Mouse (Mus musculus) midbrain, embryonic 13.5 days (tissue): ENCODE results near the gene Ticrr. TPM values are rescaled to one million over a fixed set of nuclear protein-coding genes. Genes with fewer than 3 reads are reported as not detected.

ENCODE experiments used
- ATAC-seq: fragments of 200-750 bp; cut with Nextera tagmentation; 2 replicates; pipeline ENCODE4 v1.8.0; 2017; ENCODE audit warnings: mild to moderate bottlenecking, moderate TSS enrichment, moderate library complexity
- H3K27ac ChIP-seq: fragments of 300-500 bp; sonication (generic); 2 replicates; pipeline ENCODE4 v1.5.1; 2015; ENCODE audit warnings: inconsistent platforms, mild to moderate bottlenecking, moderate library complexity
- H3K27me3 ChIP-seq: fragments of 300-500 bp; sonication (generic); 2 replicates; pipeline ENCODE4 v1.6.1; 2015; ENCODE audit warnings: mild to moderate bottlenecking, inconsistent platforms
- H3K36me3 ChIP-seq: fragments of 300-500 bp; sonication (generic); 2 replicates; pipeline ENCODE4 v1.6.1; 2015; ENCODE audit warnings: mild to moderate bottlenecking, inconsistent platforms
- H3K4me1 ChIP-seq: fragments of 300-500 bp; sonication (generic); replicated peaks from 2 replicates; pipeline ENCODE4 v1.6.1; 2015; ENCODE audit warnings: inconsistent platforms
- H3K4me2 ChIP-seq: fragments of 300-500 bp; sonication (generic); replicated peaks from 2 replicates; pipeline ENCODE4 v1.6.1; 2015; ENCODE audit warnings: moderate library complexity, mild to moderate bottlenecking, inconsistent platforms
- H3K4me3 ChIP-seq: fragments of 300-500 bp; sonication (generic); replicated peaks from 2 replicates; pipeline ENCODE4 v1.5.1; 2015; ENCODE audit warnings: mild to moderate bottlenecking, inconsistent platforms
- H3K9ac ChIP-seq: fragments of 300-500 bp; sonication (generic); replicated peaks from 2 replicates; pipeline ENCODE4 v1.6.1; 2015; ENCODE audit warnings: mild to moderate bottlenecking, inconsistent platforms
- H3K9me3 ChIP-seq: fragments of 300-500 bp; sonication (generic); 2 replicates; pipeline ENCODE4 v1.6.1; 2016; ENCODE audit warnings: mild to moderate bottlenecking, inconsistent platforms
- WGBS: fragments of 180-500 bp; shearing (Covaris S2); methylation state at CpG from one replicate; pipeline ENCODE4 v1.1.7; 2015; 5-methylcytosine and 5-hydroxymethylcytosine counted together
- polyA plus RNA-seq: library from polyadenylated mRNA; unstranded; fragments of >200 nt; fragmentation: Nextera tagmentation; extraction: Ambion mirVana; gene quantifications from 2 replicates; pipeline ENCODE4 v1.2.1, GENCODE M21; 2015

Gene Ticrr
- polyA plus RNA-seq, 1 experiment from 2014 or later, result 4.9 TPM

- H3K4me3 ChIP-seq, result no peak overlapping the region
- ATAC-seq, result no peak
- H3K4me1 ChIP-seq, result peaks cover 6% of the 10 kb centered on the region
- 91% methylated on average over 5 of the region's 5 CpGs for WGBS
- no peak overlapping the region for H3K27ac ChIP-seq
- H3K4me2 ChIP-seq, result no peak overlapping the region
- H3K36me3 ChIP-seq, result peaks cover 43% of the 10 kb centered on the region
- no peaks in the 10 kb centered on the region for H3K9me3 ChIP-seq
- peaks cover 4% of the 10 kb centered on the region; the same call in 1 of the 2 replicates for H3K27me3 ChIP-seq
- no peak overlapping the region for H3K9ac ChIP-seq
These were observed 45.2 kb downstream of the Ticrr start for GRCm38 (mm10) chr7:79705210-79705609.

DNA sequence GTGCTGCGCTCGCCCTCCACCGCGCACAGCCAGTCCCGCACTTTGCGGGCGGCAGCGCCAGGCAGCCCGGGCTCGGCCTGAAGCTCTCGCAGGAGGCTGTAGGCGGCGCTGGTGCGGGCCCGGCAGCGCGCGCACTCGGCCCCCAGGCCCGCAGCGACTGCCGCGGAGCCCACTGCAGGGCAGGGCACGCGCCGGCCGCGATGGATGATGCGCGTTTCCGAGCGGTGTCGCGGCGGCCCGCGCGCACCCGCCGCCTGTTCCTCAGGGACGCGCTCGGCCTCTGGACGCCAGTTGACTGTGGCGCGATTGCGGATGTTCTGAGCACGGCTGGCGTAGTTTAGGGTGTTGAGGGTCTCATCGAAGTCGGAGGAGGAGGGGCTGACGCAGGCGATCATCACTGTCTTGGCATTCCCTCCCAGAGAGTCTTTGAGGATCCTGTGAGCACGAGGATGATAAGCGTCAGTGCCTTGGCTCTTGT, 50.2 kb downstream of the Ticrr start:
- peaks cover 13% of the 10 kb centered on the region for H3K27me3 ChIP-seq
- 0 out of 2 replicates have a peak, but pooled peaks cover 8% of the 10 kb centered on the region for H3K36me3 ChIP-seq
- peaks cover 19% of the 10 kb centered on the region for H3K4me1 ChIP-seq
- peak overlapping the region; percentile 45 for H3K4me3 ChIP-seq
- under 1% methylated on average over 49 of the region's 55 CpGs for WGBS
- H3K9me3 ChIP-seq, result no peaks in the 10 kb centered on the region
- peak overlapping the region; percentile 64 for H3K4me2 ChIP-seq
- H3K27ac ChIP-seq, result peak overlapping the region; percentile 56; the same call in 1 of the 2 replicates
- ATAC-seq, result peak; percentile 91
- H3K9ac ChIP-seq, result peak overlapping the region; percentile 61

- peak overlapping the region; percentile 64 for H3K4me2 ChIP-seq
- H3K27ac ChIP-seq, result no peak overlapping the region; the same call in 1 of the 2 replicates
- H3K4me1 ChIP-seq, result peaks cover 25% of the 10 kb centered on the region
- H3K9ac ChIP-seq, result peak overlapping the region; percentile 61
- peaks cover 13% of the 10 kb centered on the region for H3K27me3 ChIP-seq
- 0 out of 2 replicates have a peak, but pooled peaks have one; percentile 4 for ATAC-seq
- H3K9me3 ChIP-seq, result no peaks in the 10 kb centered on the region
- 26% methylated on average over 17 of the region's 17 CpGs for WGBS
- H3K4me3 ChIP-seq, result peak overlapping the region; percentile 45
- 0 out of 2 replicates have a peak, but pooled peaks cover 8% of the 10 kb centered on the region for H3K36me3 ChIP-seq
These were observed 50.8 kb downstream of the Ticrr start for GRCm38 (mm10) chr7:79710831-79711230.

- H3K4me2 ChIP-seq, result peak within 1 kb of the TSS; percentile 92
- peak within 1 kb of the TSS; percentile 60 for H3K4me3 ChIP-seq
- under 1% methylated on average over 53 of the region's 55 CpGs for WGBS
- peak within 1 kb of the TSS; percentile 4; the same call in 1 of the 2 replicates for H3K27ac ChIP-seq
- H3K27me3 ChIP-seq, result peaks cover 18% of the 10 kb centered on the region; the same call in 1 of the 2 replicates
- no peaks in the 10 kb centered on the region for H3K9me3 ChIP-seq
- ATAC-seq, result peak; percentile 88
- H3K4me1 ChIP-seq, result peaks cover 26% of the 10 kb centered on the region
- no peaks in the 10 kb centered on the region for H3K36me3 ChIP-seq
- H3K9ac ChIP-seq, result peak within 1 kb of the TSS; percentile 70
These were observed 55.4 kb downstream of the Ticrr start, which contains the start of gene Kif7 for GRCm38 (mm10) chr7:79715187-79715981. TSS of gene Kif7 (minus strand) at chr7:79715720.

GRCm38 (mm10) chr7:79721386-79721977, 61.5 kb downstream of the Ticrr start:
- no peaks in the 10 kb centered on the region for H3K36me3 ChIP-seq
- H3K9me3 ChIP-seq, result no peaks in the 10 kb centered on the region
- no peak overlapping the region for H3K27ac ChIP-seq
- H3K4me2 ChIP-seq, result peak overlapping the region; percentile 81
- peaks cover 47% of the 10 kb centered on the region for H3K27me3 ChIP-seq
- peak; percentile 83 for ATAC-seq
- H3K4me3 ChIP-seq, result peak overlapping the region; percentile 62
- peak overlapping the region; percentile 82 for H3K9ac ChIP-seq
- under 1% methylated on average over 48 of the region's 48 CpGs for WGBS
- peaks cover 11% of the 10 kb centered on the region for H3K4me1 ChIP-seq

DNA sequence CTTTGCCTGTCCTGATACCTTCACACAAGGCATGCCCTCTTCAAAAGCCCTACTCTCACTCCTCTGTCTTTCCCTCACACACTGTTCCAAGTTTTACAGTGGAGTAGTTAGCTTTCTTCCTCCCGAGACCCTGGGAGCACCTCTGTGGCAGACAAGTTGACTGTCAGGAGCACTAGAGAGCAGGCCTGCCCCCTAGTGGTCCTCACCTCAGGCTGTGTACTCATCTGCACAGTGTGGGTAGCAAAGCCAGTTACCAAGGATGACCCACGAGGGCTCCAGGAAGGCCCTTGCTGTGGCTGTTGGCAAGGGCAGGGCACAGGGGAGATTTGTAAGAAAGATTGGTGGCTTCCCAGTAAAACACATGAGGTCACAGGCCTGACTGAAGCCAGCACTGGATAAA, 67.1 kb downstream of the Ticrr start:
- peaks cover 27% of the 10 kb centered on the region for H3K27me3 ChIP-seq
- no peak overlapping the region for H3K27ac ChIP-seq
- H3K9ac ChIP-seq, result no peak overlapping the region
- ATAC-seq, result peak; percentile 49; the same call in 1 of the 2 replicates
- H3K9me3 ChIP-seq, result no peaks in the 10 kb centered on the region
- H3K4me3 ChIP-seq, result no peak overlapping the region
- H3K4me2 ChIP-seq, result no peak overlapping the region
- no peaks in the 10 kb centered on the region for H3K4me1 ChIP-seq
- 16% methylated on average over 2 of the region's 2 CpGs for WGBS
- no peaks in the 10 kb centered on the region for H3K36me3 ChIP-seq

- H3K36me3 ChIP-seq, result no peaks in the 10 kb centered on the region
- no peak overlapping the region for H3K27ac ChIP-seq
- H3K4me3 ChIP-seq, result no peak overlapping the region
- WGBS, result 29% methylated on average over 6 of the region's 6 CpGs
- H3K4me1 ChIP-seq, result no peaks in the 10 kb centered on the region
- peaks cover 16% of the 10 kb centered on the region for H3K27me3 ChIP-seq
- ATAC-seq, result peak; percentile 29
- no peak overlapping the region for H3K9ac ChIP-seq
- H3K9me3 ChIP-seq, result no peaks in the 10 kb centered on the region
- no peak overlapping the region for H3K4me2 ChIP-seq
These were observed 68.2 kb downstream of the Ticrr start for GRCm38 (mm10) chr7:79728219-79728618.

DNA sequence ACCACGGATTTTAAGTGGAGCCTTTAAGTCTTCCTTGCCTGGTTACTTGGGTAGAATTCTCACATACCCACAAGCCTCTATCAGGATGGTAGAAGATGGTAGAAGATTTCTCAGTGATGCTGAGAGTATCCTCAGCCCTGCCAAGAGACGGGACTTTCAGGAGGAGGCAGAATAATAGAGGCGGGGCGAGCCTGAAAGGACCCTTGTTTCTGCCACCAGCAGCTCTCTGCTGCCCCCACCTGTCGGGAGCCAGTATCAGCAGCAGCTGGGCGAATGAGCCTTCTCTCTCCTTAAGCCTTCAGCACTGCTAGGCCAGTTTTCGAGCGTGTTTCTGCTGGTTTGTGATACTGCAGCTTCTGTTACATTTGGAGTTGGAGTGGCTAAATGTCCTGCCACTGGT, 69.2 kb downstream of the Ticrr start:
- Histone ChIP-seq H3K4me2 (no peak overlapping the region), H3K9ac (no peak overlapping the region), H3K27ac (no peak overlapping the region), H3K9me3 (no peaks in the 10 kb centered on the region), H3K4me1 (no peaks in the 10 kb centered on the region), H3K4me3 (no peak overlapping the region), H3K27me3 (peaks cover 9% of the 10 kb centered on the region), H3K36me3 (no peaks in the 10 kb centered on the region)
- 6% methylated on average over 8 of the region's 8 CpGs for WGBS
- ATAC-seq, result peak; percentile 53; the same call in 1 of the 2 replicates

GRCm38 (mm10) chr7:79729743-79730370, 69.9 kb downstream of the Ticrr start:
- 0 out of 2 replicates have a peak, but pooled peaks have one; percentile 24 for ATAC-seq
- Histone ChIP-seq H3K9ac (no peak overlapping the region), H3K4me1 (no peaks in the 10 kb centered on the region), H3K36me3 (no peaks in the 10 kb centered on the region), H3K4me3 (no peak overlapping the region), H3K9me3 (no peaks in the 10 kb centered on the region), H3K4me2 (no peak overlapping the region), H3K27ac (no peak overlapping the region), H3K27me3 (peaks cover 9% of the 10 kb centered on the region)
- 76% methylated on average over 11 of the region's 11 CpGs for WGBS

- 67% methylated on average over 13 of the region's 13 CpGs for WGBS
- Histone ChIP-seq H3K9me3 (no peaks in the 10 kb centered on the region), H3K4me2 (no peak overlapping the region), H3K27me3 (peaks cover 3% of the 10 kb centered on the region; the same call in 1 of the 2 replicates), H3K9ac (no peak overlapping the region), H3K4me3 (no peak overlapping the region), H3K4me1 (no peaks in the 10 kb centered on the region), H3K36me3 (0 out of 2 replicates have a peak, but pooled peaks cover 1% of the 10 kb centered on the region), H3K27ac (no peak overlapping the region)
- no peak for ATAC-seq
These were observed 71.4 kb downstream of the Ticrr start for GRCm38 (mm10) chr7:79731438-79731837.

GRCm38 (mm10) chr7:79732622-79733021, 72.6 kb downstream of the Ticrr start, which contains the start of gene Plin1:
TSS of gene Plin1 (minus strand) at chr7:79732903.
- H3K4me2 ChIP-seq, result no peak within 1 kb of the TSS
- no peaks in the 10 kb centered on the region for H3K9me3 ChIP-seq
- no peak within 1 kb of the TSS for H3K27ac ChIP-seq
- H3K27me3 ChIP-seq, result peaks cover 3% of the 10 kb centered on the region; the same call in 1 of the 2 replicates
- WGBS, result 72% methylated on average over 4 of the region's 4 CpGs
- H3K4me3 ChIP-seq, result no peak within 1 kb of the TSS
- no peaks in the 10 kb centered on the region for H3K4me1 ChIP-seq
- no peak for ATAC-seq
- no peak within 1 kb of the TSS for H3K9ac ChIP-seq
- peaks cover 9% of the 10 kb centered on the region; the same call in 1 of the 2 replicates for H3K36me3 ChIP-seq
